Mouse (Mus musculus) embryonic fibroblast, embryonic 13.5 days (primary cell): ENCODE data around the gene Gm20431. TPM values are rescaled to one million over a fixed set of nuclear protein-coding genes. Genes with fewer than 3 reads are reported as not detected.

ENCODE experiments used
- H3K27ac ChIP-seq: 2 replicates; pipeline ENCODE4 v1.5.1; 2012; ENCODE audit warnings: low read length, control low read depth, inconsistent platforms; ENCODE audit not compliant: insufficient read depth
- H3K4me1 ChIP-seq: 2 replicates; pipeline ENCODE4 v1.6.1; 2011; ENCODE audit warnings: low read length; ENCODE audit not compliant: control insufficient read depth, insufficient read depth
- H3K4me3 ChIP-seq: 2 replicates; pipeline ENCODE4 v1.5.1; 2011; ENCODE audit warnings: mild to moderate bottlenecking, control low read depth, low read length; ENCODE audit not compliant: insufficient read depth
- CTCF ChIP-seq: IDR thresholded peaks from 2 replicates; pipeline ENCODE4 v1.5.1; 2011; ENCODE audit warnings: mild to moderate bottlenecking, control low read depth, low read length, moderate library complexity, borderline replicate concordance; ENCODE audit not compliant: insufficient read depth
- POLR2A ChIP-seq: IDR thresholded peaks from 2 replicates; pipeline ENCODE4 v1.6.1; 2011; ENCODE audit warnings: low read depth, mild to moderate bottlenecking, control low read depth, low read length, moderate library complexity
- polyA plus RNA-seq: library from polyadenylated mRNA; stranded (reverse); fragments of >200 nt; gene quantifications from 2 replicates; pipeline ENCODE4 v1.2.4, GENCODE M21; 2011; ENCODE audit warnings: low read depth; ENCODE audit not compliant: missing spikeins, insufficient read length

Gene Gm20431
- 6.0 and 17.3 TPM in 2 replicates for polyA plus RNA-seq

GRCm38 (mm10) chr2:167661270-167662203, at the start of gene Gm20431:
Gene Gm20431, minus strand, starts transcription at chr2:167661496.
- Histone ChIP-seq H3K4me3 (peak within 1 kb of the TSS; percentile 92), H3K27ac (no peak within 1 kb of the TSS), H3K4me1 (peaks cover 6% of the 10 kb centered on the region; the same call in 1 of the 2 replicates)
- TF ChIP-seq CTCF (no peak), POLR2A (peak; percentile 93)

GRCm38 (mm10) chr2:167710574-167710973, 49.3 kb upstream of the Gm20431 start:
- Histone ChIP-seq H3K27ac (no peak overlapping the region), H3K4me3 (no peak overlapping the region), H3K4me1 (no peaks in the 10 kb centered on the region)
- TF ChIP-seq POLR2A (no peak), CTCF (no peak)

DNA sequence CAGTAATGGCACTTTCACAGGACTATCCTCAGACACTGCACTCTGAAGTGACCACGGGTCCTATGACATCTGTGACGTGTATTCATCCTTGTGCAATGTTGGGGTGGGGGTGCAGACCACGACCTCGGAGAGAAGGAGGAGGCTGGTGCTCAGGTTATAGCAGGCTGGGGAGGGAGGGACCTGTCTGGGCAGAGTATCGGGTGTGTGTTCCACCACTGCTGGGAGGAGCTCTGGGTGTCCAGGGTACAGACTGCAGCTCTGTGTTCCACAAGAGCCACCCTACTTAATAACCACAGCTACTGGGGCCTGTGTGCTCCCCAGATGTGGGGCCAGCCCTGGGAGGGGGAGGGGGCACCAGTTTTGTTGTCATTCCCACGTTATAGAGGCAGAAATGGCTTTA, 48.7 kb upstream of the Gm20431 start:
- TF ChIP-seq CTCF, result no peak
- no peak for TF ChIP-seq POLR2A
- Histone ChIP-seq H3K27ac (no peak overlapping the region), H3K4me3 (no peak overlapping the region), H3K4me1 (no peaks in the 10 kb centered on the region)

DNA sequence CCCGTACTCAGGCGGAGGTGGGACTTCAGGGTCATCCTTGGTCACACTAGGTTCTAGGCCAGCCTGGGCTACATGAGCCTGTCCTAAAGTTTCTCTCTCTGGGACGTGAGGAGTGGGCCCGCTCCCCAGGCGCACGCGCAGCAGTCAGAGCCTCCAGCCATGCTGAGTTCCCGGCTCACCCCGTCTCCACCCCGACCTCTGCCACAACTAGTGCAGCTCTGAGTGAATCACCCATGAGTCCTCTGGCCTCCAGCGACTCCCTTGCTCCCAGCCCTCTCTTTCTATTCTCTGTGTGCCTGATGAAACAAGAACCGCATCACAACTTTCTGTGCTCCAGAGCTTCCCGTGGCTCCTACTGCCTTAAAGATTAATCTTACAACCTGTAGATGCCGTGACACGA, 47.1 kb upstream of the Gm20431 start:
- no peaks in the 10 kb centered on the region for H3K4me1 ChIP-seq
- TF ChIP-seq POLR2A (no peak), CTCF (no peak)
- H3K27ac ChIP-seq, result 0 out of 2 replicates have a peak overlapping the region, but pooled peaks have one; percentile 4
- no peak overlapping the region for H3K4me3 ChIP-seq

DNA sequence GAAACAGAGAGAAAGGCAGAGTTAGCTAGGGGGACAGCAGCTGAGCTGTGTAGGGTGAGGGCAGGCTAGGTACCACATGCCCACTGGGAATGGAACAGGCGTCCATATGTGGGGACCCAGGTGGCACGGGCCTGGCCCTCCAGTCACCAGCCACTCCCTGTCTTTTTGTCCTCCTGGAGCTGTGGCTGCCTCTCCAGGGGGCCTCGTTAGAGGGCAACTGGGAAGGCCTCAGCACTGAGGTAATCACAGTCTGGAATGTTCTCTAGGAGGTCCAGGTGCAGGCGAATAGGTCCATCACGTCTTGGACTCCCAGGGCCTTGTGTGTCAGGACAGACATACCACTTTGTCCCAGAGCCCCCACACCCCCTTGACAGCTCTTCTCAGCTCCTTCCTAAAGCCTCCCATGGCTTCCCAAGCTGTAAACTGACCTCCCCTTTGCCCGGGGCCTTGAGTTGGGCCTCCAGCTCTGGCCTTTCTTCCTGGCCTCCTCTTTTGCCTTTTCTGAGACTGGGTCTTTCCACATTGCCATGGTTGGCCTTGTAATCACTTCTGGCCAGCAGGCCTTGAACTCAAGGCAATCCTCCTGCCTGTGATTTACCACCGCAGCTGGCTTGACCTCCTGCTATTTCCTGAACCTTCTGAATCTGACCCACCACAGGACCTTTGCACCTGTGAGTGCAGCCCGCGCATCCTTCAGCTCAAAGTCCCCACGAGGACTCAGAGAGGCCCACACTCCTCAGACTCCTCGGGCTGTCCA, 45.1 kb upstream of the Gm20431 start:
- no peaks in the 10 kb centered on the region for H3K4me1 ChIP-seq
- H3K4me3 ChIP-seq, result no peak overlapping the region
- no peak overlapping the region for H3K27ac ChIP-seq
- TF ChIP-seq POLR2A (no peak), CTCF (no peak)

- Histone ChIP-seq H3K27ac (no peak overlapping the region), H3K4me3 (no peak overlapping the region), H3K4me1 (no peaks in the 10 kb centered on the region)
- TF ChIP-seq POLR2A (no peak), CTCF (no peak)
Measured at GRCm38 (mm10) chr2:167704409-167704808, 43.1 kb upstream of the Gm20431 start.

DNA sequence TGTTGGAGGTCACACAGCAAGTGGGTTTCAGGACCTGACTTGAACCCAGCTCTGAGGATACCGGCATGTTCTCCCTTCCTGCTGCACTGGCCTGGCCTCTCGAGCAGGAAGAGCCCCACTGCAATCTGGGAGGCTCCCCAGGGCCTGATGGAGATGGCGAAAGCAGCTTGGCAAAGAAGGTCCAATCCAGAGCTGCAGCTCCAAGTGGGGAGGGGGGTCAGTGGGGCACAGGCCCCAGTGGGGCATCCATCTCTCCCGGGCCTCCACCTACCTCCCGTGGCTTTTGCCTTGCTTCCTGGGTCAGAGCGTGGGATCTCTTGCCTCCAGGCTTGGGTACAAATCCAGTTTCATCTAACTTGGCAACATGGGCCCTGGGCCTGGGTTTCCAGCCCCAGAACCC, 40.8 kb upstream of the Gm20431 start:
- no peak overlapping the region for H3K4me3 ChIP-seq
- H3K27ac ChIP-seq, result no peak overlapping the region
- H3K4me1 ChIP-seq, result no peaks in the 10 kb centered on the region
- no peak for TF ChIP-seq POLR2A
- TF ChIP-seq CTCF, result no peak

DNA sequence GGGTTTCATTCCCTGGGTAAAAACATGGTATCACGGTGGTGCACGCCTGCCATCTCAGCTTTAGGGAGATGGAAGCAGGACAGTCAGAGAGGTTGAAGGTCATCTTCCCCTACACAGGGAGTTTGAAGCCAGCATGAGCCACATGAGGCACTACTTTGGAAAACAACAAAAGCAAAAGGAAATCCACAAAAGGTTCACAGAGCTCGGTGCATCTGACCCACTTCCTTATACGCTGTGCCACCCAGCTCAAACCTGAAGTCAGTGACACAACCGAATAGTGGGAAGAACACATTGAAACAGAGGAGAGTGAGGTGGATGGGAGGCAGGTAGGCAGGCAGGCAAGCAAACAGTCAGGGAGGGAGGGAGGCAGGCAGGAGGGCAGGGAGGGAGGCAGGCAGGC, 40.2 kb upstream of the Gm20431 start:
- Histone ChIP-seq H3K4me1 (no peaks in the 10 kb centered on the region), H3K27ac (no peak overlapping the region), H3K4me3 (no peak overlapping the region)
- no peak for TF ChIP-seq POLR2A
- TF ChIP-seq CTCF, result no peak

GRCm38 (mm10) chr2:167700018-167700417, 38.7 kb upstream of the Gm20431 start:
- TF ChIP-seq CTCF, result no peak
- no peak for TF ChIP-seq POLR2A
- H3K4me3 ChIP-seq, result no peak overlapping the region
- no peaks in the 10 kb centered on the region for H3K4me1 ChIP-seq
- H3K27ac ChIP-seq, result no peak overlapping the region

DNA sequence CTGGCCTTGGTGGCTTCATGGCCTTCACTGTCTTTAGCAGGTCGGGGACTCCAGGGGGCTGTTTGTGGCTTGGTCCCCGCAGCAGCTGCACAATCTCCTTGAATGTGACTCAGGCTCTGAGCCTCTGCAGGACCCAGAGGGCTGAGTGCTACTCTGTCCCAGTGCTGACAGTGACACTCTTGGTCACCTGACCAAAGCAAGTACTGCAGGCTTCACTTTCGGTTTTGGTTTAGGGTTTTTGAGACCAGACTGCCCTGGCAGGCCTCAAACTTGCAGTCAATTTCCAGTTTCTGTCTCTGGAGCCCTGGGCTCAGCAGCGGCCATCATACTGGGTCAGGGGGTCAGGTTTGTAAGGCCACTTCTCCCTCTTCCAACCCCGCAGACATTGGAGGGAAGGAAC, 36.6 kb upstream of the Gm20431 start:
- Histone ChIP-seq H3K4me1 (no peaks in the 10 kb centered on the region), H3K27ac (0 out of 2 replicates have a peak overlapping the region, but pooled peaks have one; percentile 19), H3K4me3 (no peak overlapping the region)
- TF ChIP-seq CTCF (no peak), POLR2A (no peak)

DNA sequence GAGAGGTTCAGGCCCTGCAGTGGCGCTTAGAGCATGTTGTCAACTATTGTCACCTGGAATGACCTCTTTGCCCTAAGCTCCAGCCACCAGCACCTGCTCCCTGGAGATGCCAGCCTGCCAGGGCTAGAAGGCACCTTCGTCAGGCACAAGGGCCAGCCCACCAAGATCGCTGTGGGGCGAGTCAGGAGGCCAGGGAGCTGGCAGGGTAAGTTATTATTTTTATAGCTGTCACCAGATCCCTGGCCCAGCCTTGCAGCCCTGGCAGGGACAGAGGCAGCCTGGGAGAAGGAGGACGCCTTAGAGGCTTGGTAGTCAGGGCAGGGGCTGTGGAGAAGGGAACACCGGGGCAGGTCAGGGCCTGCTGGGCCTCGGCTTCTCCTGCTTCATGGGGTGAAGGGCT, 34.8 kb upstream of the Gm20431 start:
- TF ChIP-seq POLR2A (no peak), CTCF (no peak)
- Histone ChIP-seq H3K4me1 (no peaks in the 10 kb centered on the region; the same call in 1 of the 2 replicates), H3K27ac (no peak overlapping the region), H3K4me3 (no peak overlapping the region)
